Mouse (Mus musculus): Measurements from ENCODE around the gene Serpinb6c. TPM values are rescaled to one million over a fixed set of nuclear protein-coding genes. Genes with fewer than 3 reads are reported as not detected.

Gene Serpinb6c
- total RNA-seq (2012; rRNA removed) = not detected in 2 replicates
- polyA plus RNA-seq (2012; ENCODE audit: insufficient read depth in 1 of 2, insufficient read length in 2 of 2, low read depth in 1 of 2, low replicate concordance in 2 of 2, missing spikeins in 1 of 2) = not detected

DNA sequence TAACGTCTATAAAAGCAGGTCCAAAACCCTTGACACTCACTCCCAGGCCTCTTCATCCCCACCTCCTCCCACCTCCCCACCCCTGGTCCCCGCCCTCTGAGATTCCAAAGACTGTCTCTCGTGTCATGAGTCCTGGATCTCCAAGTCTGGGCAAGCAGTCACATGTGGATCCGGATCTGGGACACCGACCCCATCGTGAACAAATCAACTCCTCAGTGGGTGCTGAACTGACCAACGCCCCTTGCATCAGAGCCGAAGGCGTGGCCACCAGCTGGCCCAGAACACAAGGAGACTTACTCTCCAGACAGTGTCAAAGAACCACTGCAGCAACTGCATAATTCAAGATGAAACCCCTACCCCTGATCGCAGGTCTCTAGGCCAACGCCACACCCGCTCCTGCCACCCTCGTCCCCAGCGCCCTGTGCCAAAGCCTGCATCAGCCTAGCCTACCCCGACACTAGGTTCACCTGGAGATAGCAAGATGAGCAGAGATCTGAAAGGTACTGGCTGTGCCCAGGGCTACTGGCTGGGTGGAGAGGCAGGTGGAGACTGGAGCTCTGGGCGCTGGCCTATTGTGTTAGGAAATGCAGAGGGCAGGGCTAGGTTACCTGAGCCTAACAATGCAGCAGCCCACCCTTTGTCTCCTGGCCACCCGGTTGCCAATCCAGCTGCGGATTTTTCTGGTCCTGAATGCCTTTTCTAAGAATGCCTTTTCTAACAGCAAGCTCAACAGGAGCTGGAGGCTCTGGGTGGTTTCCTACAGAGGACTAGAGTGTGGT is at the start of gene Serpinb6c:
TSS of gene Serpinb6c (minus strand) at position 533 of the 779 bp plus-strand sequence.
- H3K36me3 ChIP-seq (ENCODE audit: control insufficient read depth in 1 of 2, insufficient read depth in 2 of 2, low read length in 2 of 2) = no peaks in the 10 kb centered on the region
- H3K9me3 ChIP-seq (replicated peaks; ENCODE audit: insufficient read depth, low read length) = no peaks in the 10 kb centered on the region
- H3K4me3 ChIP-seq (ENCODE audit: control insufficient read depth in 1 of 2, insufficient read depth in 1 of 2, low read depth in 2 of 2, low read length in 2 of 2) = no peak within 1 kb of the TSS
- H3K4me1 ChIP-seq (ENCODE audit: control insufficient read depth in 1 of 2, insufficient read depth in 2 of 2, low read length in 2 of 2) = no peaks in the 10 kb centered on the region
- no peak for DNase-seq (ENCODE audit: low read depth, low spot score)
- peaks cover 2 to 3% of the 10 kb centered on the region in 2 experiments; a peak in 2 of 4 replicates for H3K27me3 ChIP-seq (ENCODE audit: control insufficient read depth in 1 of 2, insufficient read depth in 2 of 2, low read length in 2 of 2)
- H3K27ac ChIP-seq (ENCODE audit: control insufficient read depth, low read depth, low read length) = no peak within 1 kb of the TSS
- no peak within 1 kb of the TSS for H3K9ac ChIP-seq (ENCODE audit: control insufficient read depth, low read depth, low read length, poor library complexity, severe bottlenecking)
- TF ChIP-seq MAFK (IDR thresholded peaks at IDR 0.05; ENCODE audit: borderline replicate concordance, low read depth, low read length) (no peak), MXI1 (IDR thresholded peaks at IDR 0.05; ENCODE audit: low read depth, low read length) (no peak), EP300 (IDR thresholded peaks at IDR 0.05; ENCODE audit: low read depth in 1 of 2, low read length in 2 of 2) (no peak), ZMIZ1 (IDR thresholded peaks at IDR 0.05; ENCODE audit: low read depth, low read length) (no peak), MAZ (IDR thresholded peaks at IDR 0.05; ENCODE audit: low read depth, low read length) (no peak), ELF1 (IDR thresholded peaks at IDR 0.05; ENCODE audit: low read depth, low read length) (no peak), NRF1 (IDR thresholded peaks at IDR 0.05; ENCODE audit: insufficient read depth, low read depth, low read length, poor library complexity, severe bottlenecking) (no peak), MEF2A (IDR thresholded peaks at IDR 0.05; ENCODE audit: extremely low read depth, insufficient replicate concordance, low read depth, low read length, poor library complexity, severe bottlenecking) (no peak), UBTF (IDR thresholded peaks at IDR 0.05; ENCODE audit: borderline replicate concordance, insufficient read depth, low read depth, low read length) (no peak), USF1 (IDR thresholded peaks at IDR 0.05; ENCODE audit: low read depth, low read length) (no peak), RAD21 (IDR thresholded peaks at IDR 0.05; ENCODE audit: low read depth, low read length) (no peak), POLR2AphosphoS5 (IDR thresholded peaks at IDR 0.05; ENCODE audit: borderline replicate concordance, low read depth, low read length) (no peak), SMC3 (IDR thresholded peaks at IDR 0.05; ENCODE audit: low read depth, low read length) (no peak), GATA1 (IDR thresholded peaks at IDR 0.05; ENCODE audit: low read depth, low read length) (no peak), POLR2A (IDR thresholded peaks at IDR 0.05; ENCODE audit: control insufficient read depth in 1 of 2, insufficient read depth in 1 of 2, low read depth in 1 of 2, low read length in 2 of 2, poor library complexity in 1 of 2) (no peak)
- H3K79me2 ChIP-seq (ENCODE audit: control insufficient read depth, insufficient read depth, low read length, poor library complexity) = no peaks in the 10 kb centered on the region

DNA sequence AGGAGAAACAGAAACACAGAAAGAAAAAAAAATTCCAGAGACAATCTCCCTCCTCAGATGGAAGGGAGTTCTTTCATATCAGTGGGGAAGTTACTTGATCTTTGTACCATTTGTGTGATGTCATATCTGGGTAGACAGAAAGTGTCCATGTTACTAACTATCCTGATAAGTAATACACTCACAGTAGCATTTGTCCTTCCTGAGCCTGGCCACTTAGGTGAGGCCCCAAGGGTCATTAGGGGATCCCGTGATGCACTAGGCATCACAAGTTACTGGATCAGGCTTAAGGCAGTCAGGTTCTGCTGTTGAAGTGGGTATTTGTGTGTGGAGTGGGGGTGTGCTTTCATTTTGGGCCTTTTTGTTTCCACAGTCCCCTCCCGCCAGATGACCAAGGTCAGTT is 47.4 kb upstream of the Serpinb6c start:
- TF ChIP-seq GATA1 (IDR thresholded peaks at IDR 0.05; ENCODE audit: low read depth, low read length) = no peak
- TF ChIP-seq POLR2AphosphoS2 (IDR thresholded peaks at IDR 0.05; ENCODE audit: low read length) = no peak
- no peak for TF ChIP-seq NELFE (IDR thresholded peaks at IDR 0.05; ENCODE audit: low read depth, low read length)
- no peak for TF ChIP-seq TBP (IDR thresholded peaks at IDR 0.05; ENCODE audit: low read depth, low read length)
- no peak for TF ChIP-seq ZC3H11A (IDR thresholded peaks at IDR 0.05; ENCODE audit: low read depth, low read length)
- no peak for TF ChIP-seq KAT2A (conservative IDR thresholded peaks at IDR 0.05; ENCODE audit: low read depth, low read length)
- TF ChIP-seq MEF2A (IDR thresholded peaks at IDR 0.05; ENCODE audit: extremely low read depth, insufficient replicate concordance, low read depth, low read length, poor library complexity, severe bottlenecking) = no peak
- no peak for TF ChIP-seq MYC (IDR thresholded peaks at IDR 0.05; ENCODE audit: low read depth, low read length)
- TF ChIP-seq ETS1 (IDR thresholded peaks at IDR 0.05; ENCODE audit: low read depth, low read length) = no peak
- TF ChIP-seq POLR2AphosphoS5 (IDR thresholded peaks at IDR 0.05; ENCODE audit: borderline replicate concordance, low read depth, low read length) = no peak
- no peak for TF ChIP-seq RAD21 (IDR thresholded peaks at IDR 0.05; ENCODE audit: low read depth, low read length)
- TF ChIP-seq MYB (IDR thresholded peaks at IDR 0.05; ENCODE audit: low read depth, low read length) = no peak
- no peak for TF ChIP-seq SIN3A (IDR thresholded peaks at IDR 0.05; ENCODE audit: low read length)
- no peak for TF ChIP-seq MAFK (IDR thresholded peaks at IDR 0.05; ENCODE audit: borderline replicate concordance, low read depth, low read length)
- H3K4me1 ChIP-seq (ENCODE audit: control insufficient read depth in 1 of 2, insufficient read depth in 2 of 2, low read length in 2 of 2) = no peaks in the 10 kb centered on the region; a peak in 1 of 4 replicates
- no peak for DNase-seq (ENCODE audit: low read depth, low spot score)
- H3K9me3 ChIP-seq (replicated peaks; ENCODE audit: insufficient read depth, low read length) = no peaks in the 10 kb centered on the region
- H3K36me3 ChIP-seq (ENCODE audit: control insufficient read depth in 1 of 2, insufficient read depth in 2 of 2, low read length in 2 of 2) = no peaks in the 10 kb centered on the region
- no peak overlapping the region for H3K9ac ChIP-seq (ENCODE audit: control insufficient read depth, low read depth, low read length, poor library complexity, severe bottlenecking)
- H3K79me2 ChIP-seq (ENCODE audit: control insufficient read depth, insufficient read depth, low read length, poor library complexity) = no peaks in the 10 kb centered on the region
- H3K27me3 ChIP-seq (ENCODE audit: control insufficient read depth in 1 of 2, insufficient read depth in 2 of 2, low read length in 2 of 2) = no peaks in the 10 kb centered on the region; a peak in 1 of 4 replicates
- no peak overlapping the region for H3K4me3 ChIP-seq (ENCODE audit: control insufficient read depth in 1 of 2, insufficient read depth in 1 of 2, low read depth in 2 of 2, low read length in 2 of 2)
- no peak overlapping the region for H3K27ac ChIP-seq (ENCODE audit: control insufficient read depth, low read depth, low read length)

Measured in MEL (cell line).